Mouse (Mus musculus) forelimb bud, embryonic 11.5 days (tissue): ENCODE measurements around the gene Trmt10a.
"Not testable (repeated sequence)": the region's sequence is repeated elsewhere in the genome, so short reads cannot be mapped to it uniquely, and the experiment has no call there.

ENCODE experiments used
- DNase-seq: peaks from one replicate; pipeline ENCODE4 v3.0.0-alpha.2; 2012; ENCODE audit warnings: low read depth, low spot score

Gene Trmt10a

DNA sequence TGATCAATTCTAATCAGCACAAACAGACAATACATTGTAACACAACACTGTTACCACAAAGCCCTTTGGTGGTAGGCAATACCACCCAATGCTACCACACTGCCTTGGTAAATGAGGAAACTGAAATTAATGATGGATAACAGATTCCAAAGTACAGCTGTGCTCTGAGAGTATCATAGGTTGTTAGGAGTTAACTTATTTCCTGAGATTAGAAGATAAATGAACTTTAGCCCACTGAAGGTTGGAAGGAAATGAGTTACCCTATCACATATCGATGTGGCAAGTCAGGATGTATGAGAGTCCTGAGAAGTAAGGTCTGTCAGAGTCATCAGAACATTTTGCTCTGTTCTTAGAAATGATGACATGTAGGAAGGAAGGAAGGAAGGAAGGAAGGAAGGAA is 8.7 kb upstream of the Trmt10a start:
- no peak for DNase-seq

DNA sequence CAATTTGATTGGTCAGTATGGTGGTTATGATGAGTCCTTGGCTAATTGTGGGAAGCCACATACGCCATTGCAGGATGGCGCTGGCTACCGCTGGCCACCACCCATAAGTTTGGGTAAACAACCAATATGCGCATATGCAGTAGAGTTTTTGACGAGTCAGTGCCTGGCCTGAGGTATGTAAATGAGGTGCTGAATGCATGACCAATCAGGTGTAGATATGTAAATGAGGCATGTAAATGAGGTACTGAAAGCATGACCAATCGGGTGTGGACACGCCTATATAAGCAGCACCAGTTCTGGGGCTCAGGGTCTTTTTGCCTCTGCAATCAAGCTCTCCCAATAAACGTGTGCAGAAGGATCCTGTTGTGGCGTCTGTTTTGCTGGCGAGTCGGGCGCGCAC is 5.1 kb upstream of the Trmt10a start:
- not testable (repeated sequence) for DNase-seq

DNA sequence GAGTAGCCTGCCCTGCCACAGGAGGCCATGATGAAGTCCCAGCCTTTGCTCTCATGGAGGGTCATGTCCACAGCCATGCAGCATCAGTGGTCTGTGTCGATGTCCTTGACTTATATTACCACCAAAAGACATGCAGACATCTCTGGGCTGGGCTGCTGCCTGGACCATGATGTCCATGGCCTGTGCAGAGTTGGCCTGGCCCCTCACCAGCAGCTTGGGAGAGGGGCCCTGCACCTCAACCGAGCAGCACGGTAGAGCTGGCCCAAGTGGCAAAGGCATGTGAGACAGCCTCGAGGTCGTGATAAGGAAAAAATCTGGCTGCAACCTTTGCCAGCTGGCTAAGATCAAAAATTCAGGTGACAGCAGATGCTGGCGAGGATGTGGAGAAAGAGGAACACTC is 3.6 kb upstream of the Trmt10a start:
- no peak for DNase-seq

- DNase-seq = peak; percentile 42
Observed at GRCm38 (mm10) chr3:138142052-138142732, 1.1 kb upstream of the Trmt10a start.

GRCm38 (mm10) chr3:138142733-138143314 is 424 bp upstream of the Trmt10a start:
- no peak for DNase-seq

GRCm38 (mm10) chr3:138144060-138144641 is 903 bp downstream of the Trmt10a start:
- DNase-seq = peak; percentile 9

GRCm38 (mm10) chr3:138144642-138145171 is 1.5 kb downstream of the Trmt10a start, which contains the start of gene Mttp:
Mttp (minus strand) TSS chr3:138144968.
- DNase-seq = peak; percentile 88

DNA sequence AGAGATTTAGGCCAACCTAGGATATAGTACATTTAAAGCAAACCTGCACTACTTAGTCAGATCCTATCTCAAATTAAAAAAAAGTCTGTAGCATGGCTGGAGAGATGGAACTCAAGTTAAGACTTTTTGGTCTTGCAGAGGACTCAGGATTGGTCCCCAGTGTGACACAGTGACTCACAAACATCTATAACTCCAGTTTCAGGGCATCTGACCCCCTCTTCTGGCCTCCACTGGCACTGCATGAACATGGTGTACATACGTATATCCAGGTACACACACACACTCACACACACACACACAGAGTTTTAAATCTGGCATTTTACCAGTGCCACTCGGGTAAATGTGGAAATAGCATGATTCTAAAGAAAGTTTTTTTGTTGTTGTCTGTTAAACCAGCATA is 5.6 kb downstream of the Trmt10a start:
- DNase-seq = no peak

DNA sequence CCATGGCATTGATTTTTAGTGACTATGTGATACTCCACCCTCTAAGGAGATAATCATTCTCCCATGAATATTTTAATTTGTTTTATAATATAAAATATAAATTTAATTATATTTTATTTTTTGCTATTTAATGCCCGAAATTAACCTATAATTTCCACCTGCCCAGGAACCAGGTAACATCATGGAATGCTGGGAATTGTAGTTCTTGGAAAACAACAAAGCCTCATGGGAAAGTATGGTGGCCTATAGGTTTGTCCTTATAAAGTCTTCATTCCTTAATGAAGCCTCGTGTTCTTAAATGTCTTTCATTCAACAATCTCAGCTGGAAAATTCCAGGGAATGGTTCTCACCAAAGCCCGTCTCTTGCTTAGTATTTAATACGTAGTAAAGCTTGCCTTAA is 11.8 kb downstream of the Trmt10a start:
- DNase-seq = no peak

DNA sequence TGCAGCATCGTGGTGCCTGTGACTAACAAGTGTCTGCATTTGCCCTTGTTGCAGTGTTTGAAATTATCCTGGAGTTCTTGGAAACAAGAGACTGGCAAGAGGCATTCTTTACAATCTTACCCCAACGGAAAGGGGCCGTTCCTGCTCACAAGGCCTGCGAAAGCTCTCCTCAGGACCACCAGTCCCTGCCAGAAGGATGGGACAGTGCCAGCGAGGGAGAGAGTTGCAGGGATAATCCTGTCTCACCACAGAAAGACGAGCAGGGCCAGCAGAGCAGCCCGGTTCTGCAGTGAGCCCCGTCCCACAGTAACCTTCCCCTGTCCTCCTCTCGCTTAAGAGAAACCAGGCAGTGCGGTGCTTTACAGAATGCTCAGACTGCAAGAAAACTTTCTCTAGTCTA is 13.4 kb downstream of the Trmt10a start:
- no peak for DNase-seq

GRCm38 (mm10) chr3:138161623-138162022 is 18.4 kb downstream of the Trmt10a start:
- DNase-seq = no peak

GRCm38 (mm10) chr3:138162553-138163183 is 19.4 kb downstream of the Trmt10a start:
- DNase-seq = no peak

- DNase-seq = no peak
Observed at GRCm38 (mm10) chr3:138173291-138173690, 30.0 kb downstream of the Trmt10a start.

- DNase-seq = no peak
Observed at GRCm38 (mm10) chr3:138175551-138175950, 32.3 kb downstream of the Trmt10a start.

- no peak for DNase-seq
Observed at GRCm38 (mm10) chr3:138182019-138182418, 38.8 kb downstream of the Trmt10a start.

GRCm38 (mm10) chr3:138183371-138183770 is 40.1 kb downstream of the Trmt10a start:
- DNase-seq = no peak

DNA sequence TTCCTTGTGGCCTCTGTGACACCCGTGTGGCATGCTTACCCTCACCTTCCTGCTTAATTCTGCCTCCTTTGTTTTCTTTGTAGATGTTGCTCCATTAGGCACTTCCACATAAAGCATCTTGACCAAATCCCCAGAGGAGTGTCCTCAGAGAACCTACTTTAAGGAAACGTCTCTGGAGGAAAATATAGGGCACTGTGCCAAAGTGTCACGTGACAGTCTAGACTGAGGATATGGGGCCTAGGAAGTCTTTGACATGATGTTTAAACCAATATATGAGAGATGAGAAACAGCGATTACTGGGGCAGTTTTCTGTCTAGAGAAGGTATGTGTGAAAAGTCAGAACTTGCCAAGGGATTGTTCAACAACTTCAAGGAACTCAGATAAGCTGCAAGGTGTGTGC is 42.0 kb downstream of the Trmt10a start:
- no peak for DNase-seq

DNA sequence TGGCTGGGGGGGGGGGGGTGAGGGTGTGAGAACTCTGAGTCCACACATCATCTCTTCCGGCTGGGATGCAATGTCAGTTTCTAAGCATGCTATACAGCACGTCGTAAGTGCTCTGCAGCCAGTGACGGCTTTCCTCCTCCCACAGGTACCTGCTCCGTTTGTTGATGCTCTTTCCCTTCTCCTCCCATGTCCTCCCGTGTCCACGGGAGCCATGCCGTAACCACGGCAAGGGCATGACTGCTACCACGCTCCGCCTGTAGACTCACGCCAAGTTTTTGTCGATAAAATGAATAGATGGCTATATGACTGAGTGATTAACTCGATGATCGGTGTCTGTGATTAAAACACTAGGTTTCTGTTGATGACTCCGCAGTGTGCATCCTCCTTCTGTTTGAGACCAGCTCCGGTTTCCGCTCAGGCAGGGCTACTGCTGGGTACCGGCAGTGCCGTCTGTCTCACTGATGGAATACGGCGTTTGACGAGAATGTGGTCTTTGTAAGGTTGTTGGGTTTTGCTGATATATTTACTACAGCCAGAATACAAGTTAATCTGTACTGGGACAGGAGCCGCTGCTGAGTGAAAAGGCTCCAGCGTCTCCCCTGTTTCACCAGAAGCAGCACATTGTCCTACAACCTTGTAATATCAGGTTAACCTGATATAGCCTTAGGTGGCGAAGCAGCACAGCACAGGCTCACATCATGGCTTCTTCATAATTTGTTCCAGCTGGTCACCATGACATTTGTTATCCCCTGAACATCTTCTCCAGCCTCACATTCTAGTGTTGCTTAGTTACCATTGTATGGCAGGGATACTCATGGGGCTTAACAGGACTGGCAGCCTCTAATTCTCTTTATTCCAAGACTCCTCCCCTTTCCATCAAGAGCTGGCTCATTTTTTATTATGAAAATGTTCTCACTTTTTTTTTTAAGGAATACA is 43.0 kb downstream of the Trmt10a start:
- DNase-seq = peak; percentile 17

DNA sequence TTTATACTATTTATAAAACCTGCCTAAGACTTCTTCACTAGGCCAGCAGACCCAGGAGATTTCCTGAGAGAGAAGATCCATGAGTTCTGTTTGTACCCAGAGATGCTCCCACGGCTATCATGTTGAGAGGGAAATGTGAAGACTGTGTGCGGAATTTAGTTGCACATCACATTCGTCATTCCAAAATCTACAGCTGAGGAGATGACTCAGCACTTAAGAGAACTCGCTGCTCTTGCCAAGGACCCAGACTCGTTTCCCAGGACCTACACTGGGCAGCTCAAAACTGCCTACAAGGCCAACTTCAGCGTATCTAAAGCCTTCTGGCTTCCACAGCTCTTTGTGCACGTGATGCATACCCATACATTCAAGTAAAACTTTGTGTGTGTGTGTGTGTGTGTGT is 49.0 kb downstream of the Trmt10a start:
- DNase-seq = no peak

GRCm38 (mm10) chr3:138193683-138194302 is 50.5 kb downstream of the Trmt10a start, which contains the start of gene 4930579F01Rik:
4930579F01Rik (minus strand) TSS chr3:138193825.
- DNase-seq = no peak

DNA sequence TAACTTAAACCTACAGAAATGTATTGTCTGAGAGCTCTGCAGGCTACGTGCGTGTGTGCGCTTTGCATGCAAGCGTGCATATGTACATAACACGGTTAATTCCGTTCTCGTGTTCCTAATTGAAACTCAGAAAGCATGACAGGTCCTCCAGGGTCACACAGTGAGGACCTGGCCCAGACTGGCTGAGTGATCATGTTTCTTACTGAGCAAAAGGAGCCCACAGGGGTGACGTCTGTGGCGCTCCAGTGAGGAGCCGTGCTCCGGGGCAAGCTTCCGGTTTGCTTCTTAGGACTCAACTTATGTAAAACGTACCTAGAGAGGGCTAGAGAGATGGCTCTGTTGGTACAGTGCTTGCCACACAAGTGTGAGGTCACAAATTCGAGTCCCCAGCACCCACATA is 53.8 kb downstream of the Trmt10a start:
- no peak for DNase-seq
